Mouse (Mus musculus): ENCODE data around the gene Spred1. TPM values are rescaled to one million over a fixed set of nuclear protein-coding genes. Genes with fewer than 3 reads are reported as not detected.
A peak's percentile ranks its signal among the peaks of the same experiment; 100 is the strongest.

The Spred1 gene
- 33.6 and 33.7 TPM in 2 replicates for polyA plus RNA-seq (2014; fragmentation: Nextera tagmentation; extraction: Ambion mirVana)

DNA sequence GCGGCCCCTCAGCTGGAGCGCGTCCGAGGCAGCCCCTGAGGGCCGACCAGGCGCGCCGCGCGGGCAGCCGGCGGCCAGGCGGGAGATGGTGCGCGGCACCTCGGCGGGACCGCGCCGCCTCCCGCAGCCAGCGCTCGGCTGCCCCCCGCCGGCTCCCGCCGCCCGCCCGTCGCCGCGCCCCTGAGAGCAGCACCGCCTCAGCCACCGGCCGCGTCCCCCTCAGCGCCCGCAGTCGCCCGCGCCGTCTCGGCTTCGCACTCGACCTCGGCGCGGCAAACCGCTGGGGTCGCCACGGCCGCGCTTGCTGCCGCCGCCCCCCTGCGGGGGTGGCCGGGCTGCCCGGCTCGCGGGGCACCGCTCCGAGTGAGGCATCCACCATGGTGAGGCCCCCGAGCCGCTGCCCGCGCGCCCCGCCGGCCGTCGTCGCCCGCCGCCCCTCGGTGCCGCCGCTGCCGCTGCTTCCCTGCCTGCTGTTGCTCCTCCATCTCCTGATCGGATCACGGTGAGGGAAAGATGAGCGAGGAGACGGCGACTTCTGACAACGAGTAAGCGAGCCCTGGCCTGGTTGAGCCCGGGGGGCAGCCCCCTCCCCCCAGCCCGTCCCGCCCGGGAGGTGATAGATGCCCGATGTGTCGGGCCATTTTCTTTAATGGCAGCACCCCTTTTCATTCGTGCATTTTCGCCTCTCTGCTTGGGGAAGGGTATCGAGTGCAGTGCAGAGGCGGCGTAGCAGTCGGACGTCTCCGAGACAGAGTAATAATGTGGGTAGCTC lies at the start of gene Spred1:
TSS of gene Spred1 (plus strand) at position 163 of the 772 bp plus-strand sequence.
- peak within 1 kb of the TSS; percentile 99 for H3K9ac ChIP-seq
- DNase-seq, result peak; percentile 48
- H3K9me3 ChIP-seq (ENCODE audit: low read depth, low read length), result no peaks in the 10 kb centered on the region
- no peaks in the 10 kb centered on the region for H3K36me3 ChIP-seq (ENCODE audit: insufficient read depth)
- peak within 1 kb of the TSS; percentile 100 for H3K4me3 ChIP-seq (ENCODE audit: low read depth, low read length)
- H3K27me3 ChIP-seq (ENCODE audit: insufficient read depth, low read length), result no peaks in the 10 kb centered on the region
- 0 out of 2 replicates have a peak, but pooled peaks cover 3% of the 10 kb centered on the region for H3K4me1 ChIP-seq (ENCODE audit: insufficient read depth)
- no peak for TF ChIP-seq CTCF (IDR thresholded peaks at IDR 0.05; ENCODE audit: low read depth)
- H3K4me2 ChIP-seq, result peak within 1 kb of the TSS; percentile 77
- under 1% methylated on average over 77 of the region's 99 CpGs for WGBS
- peak; percentile 2; the same call in 1 of the 2 replicates for ATAC-seq (ENCODE audit: insufficient read depth)
- peak within 1 kb of the TSS; percentile 100 for H3K27ac ChIP-seq (ENCODE audit: low read depth)

DNA sequence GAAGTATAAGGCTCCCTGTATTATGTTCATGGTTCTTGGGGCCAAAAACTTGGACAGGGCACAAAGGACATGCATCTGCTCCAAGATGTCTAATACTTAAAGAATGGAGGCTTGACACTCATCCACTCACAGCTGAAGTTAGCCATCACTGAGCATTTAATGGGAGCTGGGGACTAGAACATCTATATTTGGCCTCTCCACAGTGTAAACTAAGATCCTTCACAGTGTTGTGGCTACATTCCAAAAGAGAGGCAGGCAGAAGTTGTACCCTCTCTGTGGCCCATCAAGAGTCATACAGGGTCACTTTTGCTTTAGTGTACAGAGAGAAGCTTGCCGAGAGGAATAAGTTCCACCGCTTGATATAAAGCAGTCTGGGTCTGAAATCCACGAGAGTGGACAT lies 49.6 kb upstream of the Spred1 start:
- no peaks in the 10 kb centered on the region for H3K36me3 ChIP-seq (ENCODE audit: insufficient read depth)
- H3K4me1 ChIP-seq (ENCODE audit: insufficient read depth), result no peaks in the 10 kb centered on the region
- ATAC-seq (ENCODE audit: insufficient read depth), result peak; percentile 75
- H3K27ac ChIP-seq (ENCODE audit: low read depth), result no peak overlapping the region
- H3K27me3 ChIP-seq (ENCODE audit: insufficient read depth, low read length), result no peaks in the 10 kb centered on the region
- TF ChIP-seq CTCF (IDR thresholded peaks at IDR 0.05; ENCODE audit: low read depth), result no peak
- H3K4me2 ChIP-seq, result no peak overlapping the region
- H3K4me3 ChIP-seq (ENCODE audit: low read depth, low read length), result no peak overlapping the region
- WGBS, result 63% methylated on average over 3 of the region's 3 CpGs
- H3K9me3 ChIP-seq (ENCODE audit: low read depth, low read length), result no peaks in the 10 kb centered on the region
- H3K9ac ChIP-seq, result no peak overlapping the region
- DNase-seq, result peak; percentile 64

DNA sequence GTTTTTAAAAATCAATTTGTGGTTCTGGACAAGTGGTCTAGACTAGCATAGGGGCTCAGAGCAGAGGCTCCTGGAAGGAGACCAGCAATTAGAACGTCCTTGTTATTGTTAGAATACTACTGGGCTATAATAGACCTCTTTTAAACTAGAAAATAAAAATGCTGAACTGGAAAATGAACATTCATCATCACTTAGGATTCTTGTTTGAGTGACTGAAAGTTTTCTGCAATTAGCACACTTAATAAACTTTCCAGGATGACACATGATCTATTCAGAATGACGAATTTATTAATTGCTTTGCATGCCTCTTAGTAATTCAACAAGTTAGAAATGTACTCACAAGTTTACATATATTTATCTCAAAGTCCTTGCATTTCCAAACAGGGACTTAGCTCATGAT lies 42.5 kb upstream of the Spred1 start:
- 42% methylated on average over 2 of the region's 2 CpGs for WGBS
- ATAC-seq (ENCODE audit: insufficient read depth), result no peak

DNA sequence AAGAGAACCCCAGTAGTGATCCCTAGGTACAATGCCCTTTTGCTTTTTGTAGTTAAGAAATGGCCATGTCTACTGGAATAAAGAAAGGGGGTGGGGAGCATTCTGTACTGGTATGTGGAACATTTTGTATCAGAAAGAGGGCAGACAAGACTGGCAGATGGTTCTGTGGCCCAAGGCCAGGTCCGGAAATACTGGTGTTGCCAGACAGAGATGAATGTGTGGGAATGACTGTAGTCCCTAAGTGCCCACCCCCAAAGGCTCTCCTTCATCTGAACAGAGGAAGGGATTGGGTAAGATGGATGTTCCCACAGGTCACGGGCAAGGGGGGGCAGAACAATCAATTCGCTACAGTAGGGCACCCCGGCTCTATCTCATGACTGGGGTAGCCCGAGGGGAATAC lies 41.6 kb upstream of the Spred1 start:
- no peak for ATAC-seq (ENCODE audit: insufficient read depth)
- no peak overlapping the region for H3K4me2 ChIP-seq

More for the DNA sequence above, 42.5 kb upstream of the Spred1 start:
- Histone ChIP-seq H3K4me3 (ENCODE audit: low read depth, low read length) (no peak overlapping the region), H3K4me1 (ENCODE audit: insufficient read depth) (0 out of 2 replicates have a peak, but pooled peaks cover 2% of the 10 kb centered on the region), H3K36me3 (ENCODE audit: insufficient read depth) (no peaks in the 10 kb centered on the region), H3K9me3 (ENCODE audit: low read depth, low read length) (no peaks in the 10 kb centered on the region), H3K9ac (no peak overlapping the region), H3K4me2 (no peak overlapping the region), H3K27ac (ENCODE audit: low read depth) (no peak overlapping the region), H3K27me3 (ENCODE audit: insufficient read depth, low read length) (no peaks in the 10 kb centered on the region)
- no peak for DNase-seq
- TF ChIP-seq CTCF (IDR thresholded peaks at IDR 0.05; ENCODE audit: low read depth), result no peak

DNA sequence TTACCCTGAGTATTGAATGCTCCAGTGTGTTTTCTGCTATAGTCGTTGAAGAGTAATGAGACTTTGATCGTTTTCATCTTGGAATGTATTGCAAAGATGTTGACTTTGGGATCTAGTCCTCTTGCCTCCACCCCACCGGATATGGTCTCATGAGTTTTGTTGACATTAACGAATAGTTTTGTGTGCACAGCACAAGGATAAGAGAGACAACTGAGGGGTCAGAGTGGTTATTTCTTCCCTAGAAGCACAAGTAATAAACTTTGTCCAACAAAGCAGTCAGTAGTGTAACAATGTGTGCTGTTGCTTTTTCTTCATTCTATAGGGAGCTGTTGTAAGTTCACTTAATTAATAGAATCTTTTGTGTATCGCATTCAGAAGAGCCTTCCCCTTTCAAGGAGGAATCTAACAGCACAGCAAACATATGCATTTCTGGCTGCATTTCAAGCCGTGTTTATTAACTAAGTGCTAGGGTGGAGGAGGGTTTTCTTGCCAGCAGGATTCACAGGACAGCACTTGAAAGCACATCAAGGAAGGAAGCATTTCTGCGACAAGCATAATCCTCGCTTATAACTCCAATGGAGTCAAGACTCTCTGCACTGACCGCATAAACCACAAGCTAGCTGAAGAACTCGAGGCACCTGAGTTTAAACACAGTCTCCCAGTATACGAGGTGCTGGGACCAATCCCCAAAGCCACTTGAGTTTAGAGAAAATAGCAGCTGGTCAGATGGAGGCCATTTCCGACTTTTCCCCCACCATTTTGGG lies 35.0 kb upstream of the Spred1 start:
- H3K4me1 ChIP-seq (ENCODE audit: insufficient read depth), result peaks cover 11% of the 10 kb centered on the region
- H3K9ac ChIP-seq, result no peak overlapping the region
- no peaks in the 10 kb centered on the region for H3K9me3 ChIP-seq (ENCODE audit: low read depth, low read length)
- WGBS, result 26% methylated on average over 12 of the region's 12 CpGs
- H3K27ac ChIP-seq (ENCODE audit: low read depth), result peak overlapping the region; percentile 63
- H3K4me2 ChIP-seq, result peak overlapping the region; percentile 8; the same call in 1 of the 2 replicates
- DNase-seq (peak; percentile 92), ATAC-seq (ENCODE audit: insufficient read depth) (peak; percentile 72)
- no peak for TF ChIP-seq CTCF (IDR thresholded peaks at IDR 0.05; ENCODE audit: low read depth)
- H3K4me3 ChIP-seq (ENCODE audit: low read depth, low read length), result no peak overlapping the region
- H3K36me3 ChIP-seq (ENCODE audit: insufficient read depth), result no peaks in the 10 kb centered on the region
- no peaks in the 10 kb centered on the region for H3K27me3 ChIP-seq (ENCODE audit: insufficient read depth, low read length)

More for the DNA sequence above, 41.6 kb upstream of the Spred1 start:
- 77% methylated on average over 5 of the region's 5 CpGs for WGBS
- H3K4me3 ChIP-seq (ENCODE audit: low read depth, low read length), result no peak overlapping the region
- no peak overlapping the region for H3K9ac ChIP-seq
- no peaks in the 10 kb centered on the region for H3K9me3 ChIP-seq (ENCODE audit: low read depth, low read length)
- H3K27ac ChIP-seq (ENCODE audit: low read depth), result no peak overlapping the region
- H3K4me1 ChIP-seq (ENCODE audit: insufficient read depth), result 0 out of 2 replicates have a peak, but pooled peaks cover 2% of the 10 kb centered on the region
- TF ChIP-seq CTCF (IDR thresholded peaks at IDR 0.05; ENCODE audit: low read depth), result no peak
- no peaks in the 10 kb centered on the region for H3K27me3 ChIP-seq (ENCODE audit: insufficient read depth, low read length)
- no peak for DNase-seq
- H3K36me3 ChIP-seq (ENCODE audit: insufficient read depth), result no peaks in the 10 kb centered on the region

DNA sequence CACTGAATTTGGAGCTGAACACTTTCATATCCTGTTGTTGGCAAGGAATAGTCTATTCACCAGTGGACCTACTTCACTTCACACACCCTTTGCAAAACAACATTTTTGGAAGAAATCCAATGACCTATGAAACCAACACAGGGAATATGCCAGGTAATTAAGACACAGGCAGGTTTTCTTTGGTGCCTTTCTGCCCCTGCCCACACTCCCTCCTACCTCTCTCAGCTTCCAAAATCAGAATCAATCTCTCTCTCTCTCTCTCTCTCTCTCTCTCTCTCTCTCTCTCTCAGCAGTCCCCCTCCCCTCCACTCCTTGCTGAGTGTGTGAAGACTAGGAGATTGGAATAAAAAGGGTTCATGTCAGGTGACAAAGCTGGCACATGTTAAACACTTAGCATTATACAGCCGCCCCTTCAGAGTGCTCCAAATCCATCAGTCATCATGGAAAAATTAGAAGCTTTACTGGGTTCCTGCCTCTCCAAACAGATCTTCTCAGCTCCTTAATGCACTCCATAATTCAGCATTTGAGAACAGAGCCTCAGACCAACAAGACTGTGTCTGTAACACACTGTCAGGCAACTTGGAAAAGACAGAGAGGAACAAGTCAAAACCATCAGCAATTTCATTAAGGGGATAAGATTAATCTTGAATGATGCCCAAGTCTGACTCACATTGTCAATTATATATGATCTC lies 34.3 kb upstream of the Spred1 start:
- peaks cover 11% of the 10 kb centered on the region for H3K4me1 ChIP-seq (ENCODE audit: insufficient read depth)
- DNase-seq, result peak; percentile 53
- H3K9me3 ChIP-seq (ENCODE audit: low read depth, low read length), result no peaks in the 10 kb centered on the region
- WGBS, result 44% methylated on average over 1 of the region's 1 CpGs
- no peaks in the 10 kb centered on the region for H3K36me3 ChIP-seq (ENCODE audit: insufficient read depth)
- H3K27ac ChIP-seq (ENCODE audit: low read depth), result peak overlapping the region; percentile 63
- no peak overlapping the region for H3K9ac ChIP-seq
- no peak for TF ChIP-seq CTCF (IDR thresholded peaks at IDR 0.05; ENCODE audit: low read depth)
- peak overlapping the region; percentile 8; the same call in 1 of the 2 replicates for H3K4me2 ChIP-seq
- H3K4me3 ChIP-seq (ENCODE audit: low read depth, low read length), result no peak overlapping the region
- peak; percentile 55; the same call in 1 of the 2 replicates for ATAC-seq (ENCODE audit: insufficient read depth)
- no peaks in the 10 kb centered on the region for H3K27me3 ChIP-seq (ENCODE audit: insufficient read depth, low read length)

All from lung, embryonic 14.5 days (tissue).